Mouse (Mus musculus): Measurements from ENCODE around the gene Gm30083.

The Gm30083 gene

GRCm38 (mm10) chr14:34015063-34015462 is at the start of gene Gm30083:
Gene Gm30083, minus strand, starts transcription at chr14:34015182.
- DNase-seq: no peak

- no peak for DNase-seq
These were observed 37.5 kb upstream of the Gm30083 start, which contains the start of gene Antxrl for GRCm38 (mm10) chr14:34052516-34052915. Gene Antxrl, plus strand, starts transcription at chr14:34052707.

- peak; percentile 78 to 80 for DNase-seq
These were observed 35.3 kb upstream of the Gm30083 start for GRCm38 (mm10) chr14:34050101-34050779.

- DNase-seq: peak; percentile 36 to 61
These were observed 28.4 kb upstream of the Gm30083 start for GRCm38 (mm10) chr14:34043341-34043740.

- peak; percentile 42 to 48 for DNase-seq
These were observed 26.3 kb upstream of the Gm30083 start for GRCm38 (mm10) chr14:34041241-34041640.

GRCm38 (mm10) chr14:34033841-34034610 is 19.0 kb upstream of the Gm30083 start:
- no peak for DNase-seq

GRCm38 (mm10) chr14:34026710-34027109 is 11.7 kb upstream of the Gm30083 start:
- DNase-seq: no peak

GRCm38 (mm10) chr14:34016938-34017337 is 2.0 kb upstream of the Gm30083 start:
- no peak for DNase-seq

- no peak for DNase-seq
These were observed 1.4 kb upstream of the Gm30083 start, which contains the start of gene Gm5460 for GRCm38 (mm10) chr14:34016381-34016780. Gene Gm5460, plus strand, starts transcription at chr14:34016758.

GRCm38 (mm10) chr14:34002358-34002757 is 12.6 kb downstream of the Gm30083 start:
- DNase-seq: no peak

GRCm38 (mm10) chr14:34001445-34001844 is 13.5 kb downstream of the Gm30083 start:
- DNase-seq: no peak

- DNase-seq: no peak
These were observed 14.9 kb downstream of the Gm30083 start for GRCm38 (mm10) chr14:34000076-34000475.

- no peak for DNase-seq
These were observed 17.6 kb downstream of the Gm30083 start for GRCm38 (mm10) chr14:33997427-33997826.

GRCm38 (mm10) chr14:33993521-33994289 is 21.3 kb downstream of the Gm30083 start:
- no peak for DNase-seq

GRCm38 (mm10) chr14:33993051-33993450 is 21.9 kb downstream of the Gm30083 start:
- no peak for DNase-seq

- peak; percentile 83 to 89 for DNase-seq
These were observed 23.0 kb downstream of the Gm30083 start for GRCm38 (mm10) chr14:33991971-33992370.

GRCm38 (mm10) chr14:33989201-33989600 is 25.8 kb downstream of the Gm30083 start:
- DNase-seq: no peak

- peak; percentile 57 to 64 for DNase-seq
These were observed 36.4 kb downstream of the Gm30083 start, which contains the start of gene Zfp488 for GRCm38 (mm10) chr14:33978604-33979059. Gene Zfp488, minus strand, starts transcription at chr14:33978764.

- DNase-seq: peak in 1 of 2 experiments; percentile 48
These were observed 37.2 kb downstream of the Gm30083 start for GRCm38 (mm10) chr14:33977748-33978147.

GRCm38 (mm10) chr14:33974752-33975151 is 40.2 kb downstream of the Gm30083 start:
- DNase-seq: no peak

- peak; percentile 62 to 63 for DNase-seq
These were observed 42.3 kb downstream of the Gm30083 start for GRCm38 (mm10) chr14:33972679-33973078.

- peak in 1 of 2 experiments; percentile 54 for DNase-seq
These were observed 49.3 kb downstream of the Gm30083 start for GRCm38 (mm10) chr14:33965675-33966074.

- DNase-seq: peak; percentile 84 to 85
These were observed 55.6 kb downstream of the Gm30083 start for GRCm38 (mm10) chr14:33959341-33959740.

Data from cerebellum, postnatal 14 days (tissue).